Mouse (Mus musculus): Measurements from ENCODE around the gene Nt5c2.

- no peak for TF ChIP-seq CTCF (IDR thresholded peaks at IDR 0.05; ENCODE audit: low read depth, low read length)
- no peak for TF ChIP-seq POLR2A (IDR thresholded peaks at IDR 0.05; ENCODE audit: borderline replicate concordance, low read depth, low read length)
Observed at GRCm38 (mm10) chr19:46846056-46846455, 168.9 kb downstream of the Nt5c2 start.
